Mouse (Mus musculus): ENCODE data around the gene Cyb5rl. TPM values are rescaled to one million over a fixed set of nuclear protein-coding genes. Genes with fewer than 3 reads are reported as not detected.

Gene Cyb5rl
- polyA plus RNA-seq, 2 experiments = 1.2 to 1.7 TPM

DNA sequence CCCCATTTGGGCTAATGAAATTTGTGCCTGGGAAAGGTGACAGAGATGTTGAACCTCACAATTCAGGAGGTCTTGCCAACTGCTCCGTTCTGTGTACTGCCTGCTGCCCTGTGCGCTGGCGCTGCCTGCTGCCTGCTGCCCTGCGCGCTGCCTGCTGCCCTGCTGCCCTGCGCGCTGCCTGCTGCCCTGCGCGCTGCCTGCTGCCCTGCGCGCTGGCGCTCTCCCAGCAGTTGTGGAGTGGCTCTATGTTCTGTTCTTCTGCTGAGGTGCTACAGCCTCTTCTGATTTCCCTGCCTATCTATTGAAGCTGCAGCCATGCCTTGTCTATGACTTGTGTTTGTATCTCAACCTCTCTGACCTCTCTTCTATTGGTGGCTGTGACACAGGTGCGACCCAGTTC, 21.6 kb upstream of the Cyb5rl start:
- no peak for TF ChIP-seq CTCF (IDR thresholded peaks at IDR 0.05; ENCODE audit: low read depth)
- TF ChIP-seq EP300 (IDR thresholded peaks at IDR 0.05; ENCODE audit: low read depth) = no peak
- Histone ChIP-seq H3K27ac (no peak overlapping the region), H3K9me3 (ENCODE audit: control insufficient read depth, low read length) (no peaks in the 10 kb centered on the region), H3K4me1 (replicated peaks; ENCODE audit: control insufficient read depth in 2 of 2, insufficient read depth in 2 of 2, low read length in 1 of 2) (no peaks in the 10 kb centered on the region), H3K9ac (replicated peaks) (no peak overlapping the region), H3K4me2 (ENCODE audit: low read depth) (no peak overlapping the region), H3K36me3 (replicated peaks; ENCODE audit: control insufficient read depth, insufficient read depth, low read depth) (peaks cover 50% of the 10 kb centered on the region), H3K4me3 (ENCODE audit: insufficient read depth in 1 of 2, low read depth in 2 of 2, low read length in 2 of 2) (no peak overlapping the region), H3K27me3 (ENCODE audit: control insufficient read depth, insufficient read depth, low read length) (no peaks in the 10 kb centered on the region)
- 90% methylated on average over 13 of the region's 13 CpGs for WGBS (ENCODE audit: insufficient replicate concordance)
- DNase-seq (ENCODE audit: low read depth in 3 of 3, low spot score in 3 of 3) (no peak), ATAC-seq (ENCODE audit: insufficient read depth) (no peak)

DNA sequence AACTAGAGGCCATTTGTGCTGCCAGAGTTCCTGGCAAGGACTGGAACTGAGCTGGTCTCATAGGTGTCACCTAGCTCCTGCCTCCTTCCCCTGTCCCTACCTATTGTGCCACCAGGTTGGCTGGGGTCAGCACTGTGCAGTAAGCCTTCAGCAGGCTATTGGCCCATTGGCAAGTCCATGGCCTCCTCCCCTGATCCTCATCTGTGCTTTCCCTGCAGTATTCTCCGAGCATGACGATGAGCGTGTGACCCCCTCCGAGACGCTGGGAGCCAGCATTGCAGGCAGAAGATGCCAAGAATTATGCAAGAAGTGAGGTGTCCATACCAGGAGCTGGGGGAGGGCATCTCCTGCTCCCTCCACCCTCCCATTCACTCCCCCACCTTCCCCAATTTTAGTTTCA, 19.0 kb upstream of the Cyb5rl start:
- TF ChIP-seq EP300 (IDR thresholded peaks at IDR 0.05; ENCODE audit: low read depth) (no peak), CTCF (IDR thresholded peaks at IDR 0.05; ENCODE audit: low read depth) (no peak)
- Histone ChIP-seq H3K9me3 (ENCODE audit: control insufficient read depth, low read length) (no peaks in the 10 kb centered on the region), H3K4me3 (ENCODE audit: insufficient read depth in 1 of 2, low read depth in 2 of 2, low read length in 2 of 2) (no peak overlapping the region), H3K9ac (replicated peaks) (no peak overlapping the region), H3K27ac (no peak overlapping the region), H3K27me3 (ENCODE audit: control insufficient read depth, insufficient read depth, low read length) (no peaks in the 10 kb centered on the region), H3K36me3 (replicated peaks; ENCODE audit: control insufficient read depth, insufficient read depth, low read depth) (peaks cover 35% of the 10 kb centered on the region), H3K4me1 (replicated peaks; ENCODE audit: control insufficient read depth in 2 of 2, insufficient read depth in 2 of 2, low read length in 1 of 2) (no peaks in the 10 kb centered on the region), H3K4me2 (ENCODE audit: low read depth) (no peak overlapping the region)
- DNase-seq (ENCODE audit: low read depth in 3 of 3, low spot score in 3 of 3) (no peak), ATAC-seq (ENCODE audit: insufficient read depth) (no peak)
- WGBS (ENCODE audit: insufficient replicate concordance) = 92% methylated on average over 5 of the region's 5 CpGs

DNA sequence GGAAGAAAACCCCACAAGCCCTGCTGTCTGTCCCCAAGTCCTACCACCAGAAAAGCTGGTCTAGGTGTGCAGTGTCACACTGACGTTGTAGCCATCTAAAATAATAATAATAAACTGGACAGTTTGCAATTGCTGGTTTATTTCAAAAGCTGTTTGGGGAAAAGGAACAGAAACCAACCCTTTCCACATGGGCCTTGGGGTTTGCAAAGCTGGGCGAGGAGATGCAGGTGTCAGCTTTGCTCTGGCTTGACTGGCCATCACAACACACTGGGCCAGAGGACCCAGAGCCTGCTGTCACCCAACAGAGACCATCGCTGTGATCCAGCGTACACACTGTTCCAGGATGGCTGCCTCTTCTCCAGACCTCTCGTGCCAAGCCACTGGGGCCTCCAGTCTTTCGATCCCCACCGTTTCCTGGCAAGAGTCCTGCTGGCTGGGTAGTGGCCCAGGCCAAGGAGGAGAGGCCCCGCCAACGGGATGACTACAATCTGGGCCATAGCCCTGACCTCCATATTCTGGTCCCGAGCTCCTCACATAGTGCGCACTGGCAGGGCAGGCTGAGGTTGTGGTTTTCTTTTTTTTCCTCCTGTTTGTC, 18.1 kb upstream of the Cyb5rl start:
- no peaks in the 10 kb centered on the region for H3K9me3 ChIP-seq (ENCODE audit: control insufficient read depth, low read length)
- H3K27ac ChIP-seq = no peak overlapping the region

DNA sequence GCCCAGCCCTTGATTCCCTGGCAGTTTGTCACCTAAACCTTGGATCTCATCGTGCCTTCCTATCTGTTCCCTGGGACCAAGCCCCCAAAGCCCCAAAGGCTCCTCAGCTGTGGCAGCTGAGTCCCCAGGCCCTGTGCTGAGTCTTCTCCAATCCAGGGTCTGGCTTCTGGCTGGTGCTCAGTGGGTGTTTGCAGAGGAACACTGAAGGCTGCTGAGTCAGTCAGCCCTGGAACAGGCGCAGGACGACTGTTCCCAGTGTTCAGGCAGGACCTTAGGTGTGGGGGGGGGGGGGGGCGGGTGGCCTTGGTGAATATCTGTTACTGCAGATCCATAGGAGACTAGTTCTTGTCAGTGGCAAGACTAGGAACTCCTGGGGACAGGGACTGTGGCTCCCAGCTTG, 14.9 kb upstream of the Cyb5rl start:
- no peak overlapping the region for H3K4me2 ChIP-seq (ENCODE audit: low read depth)
- ATAC-seq (ENCODE audit: insufficient read depth) = no peak
- no peak overlapping the region for H3K27ac ChIP-seq
- DNase-seq (ENCODE audit: low read depth in 3 of 3, low spot score in 3 of 3) = no peak
- no peaks in the 10 kb centered on the region for H3K27me3 ChIP-seq (ENCODE audit: control insufficient read depth, insufficient read depth, low read length)
- WGBS (ENCODE audit: insufficient replicate concordance) = 59% methylated on average over 3 of the region's 4 CpGs
- no peak for TF ChIP-seq CTCF (IDR thresholded peaks at IDR 0.05; ENCODE audit: low read depth)
- no peak for TF ChIP-seq EP300 (IDR thresholded peaks at IDR 0.05; ENCODE audit: low read depth)
- H3K4me1 ChIP-seq (replicated peaks; ENCODE audit: control insufficient read depth in 2 of 2, insufficient read depth in 2 of 2, low read length in 1 of 2) = no peaks in the 10 kb centered on the region
- H3K36me3 ChIP-seq (replicated peaks; ENCODE audit: control insufficient read depth, insufficient read depth, low read depth) = peaks cover 15% of the 10 kb centered on the region
- no peak overlapping the region for H3K4me3 ChIP-seq (ENCODE audit: insufficient read depth in 1 of 2, low read depth in 2 of 2, low read length in 2 of 2)
- H3K9me3 ChIP-seq (ENCODE audit: control insufficient read depth, low read length) = no peaks in the 10 kb centered on the region
- no peak overlapping the region for H3K9ac ChIP-seq (replicated peaks)

More for the DNA sequence above, 18.1 kb upstream of the Cyb5rl start:
- Histone ChIP-seq H3K4me2 (ENCODE audit: low read depth) (no peak overlapping the region), H3K36me3 (replicated peaks; ENCODE audit: control insufficient read depth, insufficient read depth, low read depth) (peaks cover 35% of the 10 kb centered on the region), H3K27me3 (ENCODE audit: control insufficient read depth, insufficient read depth, low read length) (no peaks in the 10 kb centered on the region), H3K9ac (replicated peaks) (no peak overlapping the region), H3K4me1 (replicated peaks; ENCODE audit: control insufficient read depth in 2 of 2, insufficient read depth in 2 of 2, low read length in 1 of 2) (no peaks in the 10 kb centered on the region), H3K4me3 (ENCODE audit: insufficient read depth in 1 of 2, low read depth in 2 of 2, low read length in 2 of 2) (no peak overlapping the region)
- 89% methylated on average over 11 of the region's 11 CpGs for WGBS (ENCODE audit: insufficient replicate concordance)
- ATAC-seq (ENCODE audit: insufficient read depth) (no peak), DNase-seq (ENCODE audit: low read depth in 3 of 3, low spot score in 3 of 3) (no peak)
- TF ChIP-seq EP300 (IDR thresholded peaks at IDR 0.05; ENCODE audit: low read depth) (no peak), CTCF (IDR thresholded peaks at IDR 0.05; ENCODE audit: low read depth) (no peak)

DNA sequence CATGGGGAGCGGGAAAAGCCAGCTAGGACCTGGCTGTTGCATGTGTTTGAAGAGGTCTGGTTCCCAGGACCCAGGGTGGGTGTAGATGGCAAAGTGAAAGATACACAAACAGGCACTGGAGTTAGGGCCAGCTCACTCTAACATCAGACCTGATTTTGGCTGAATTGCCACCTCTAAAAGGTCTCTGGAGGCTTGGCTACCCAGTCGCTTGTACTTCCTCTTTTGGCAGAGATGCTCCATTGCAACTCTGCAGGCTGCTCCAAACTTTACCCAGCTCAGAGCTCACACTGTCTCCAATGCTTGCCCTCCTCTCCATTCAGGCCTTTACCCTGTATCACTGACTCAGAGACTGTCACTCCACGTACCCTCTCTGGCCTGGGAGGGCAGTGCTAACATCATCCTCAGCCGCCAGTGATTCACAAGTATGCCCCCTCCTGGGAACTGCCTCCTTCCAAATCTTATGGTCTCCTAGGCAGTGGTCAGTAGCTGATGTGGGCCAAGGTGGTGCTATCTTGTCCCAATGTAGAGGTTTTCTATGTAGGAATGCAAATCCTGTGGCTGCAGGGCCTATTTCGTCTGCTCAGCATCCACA, 13.7 kb upstream of the Cyb5rl start:
- H3K27ac ChIP-seq = no peak overlapping the region
- DNase-seq (ENCODE audit: low read depth in 3 of 3, low spot score in 3 of 3) = no peak
- no peaks in the 10 kb centered on the region for H3K27me3 ChIP-seq (ENCODE audit: control insufficient read depth, insufficient read depth, low read length)
- no peaks in the 10 kb centered on the region for H3K9me3 ChIP-seq (ENCODE audit: control insufficient read depth, low read length)
- TF ChIP-seq CTCF (IDR thresholded peaks at IDR 0.05; ENCODE audit: low read depth) (no peak), EP300 (IDR thresholded peaks at IDR 0.05; ENCODE audit: low read depth) (no peak)
- H3K9ac ChIP-seq (replicated peaks) = no peak overlapping the region
- peaks cover 5% of the 10 kb centered on the region; the same call in 1 of the 2 replicates for H3K36me3 ChIP-seq (replicated peaks; ENCODE audit: control insufficient read depth, insufficient read depth, low read depth)
- no peak overlapping the region for H3K4me2 ChIP-seq (ENCODE audit: low read depth)
- no peaks in the 10 kb centered on the region for H3K4me1 ChIP-seq (replicated peaks; ENCODE audit: control insufficient read depth in 2 of 2, insufficient read depth in 2 of 2, low read length in 1 of 2)
- no peak for ATAC-seq (ENCODE audit: insufficient read depth)
- no peak overlapping the region for H3K4me3 ChIP-seq (ENCODE audit: insufficient read depth in 1 of 2, low read depth in 2 of 2, low read length in 2 of 2)
- WGBS (ENCODE audit: insufficient replicate concordance) = 50% methylated on average over 5 of the region's 5 CpGs

Measured in liver, embryonic 14.5 days (tissue).